Mouse (Mus musculus) megakaryocyte, embryonic 14.5 days (primary cell): Measurements from ENCODE around the gene Limk2.

Source experiments
- FLI1 ChIP-seq: IDR thresholded peaks from 2 replicates; pipeline ENCODE4 v1.6.1; 2012; ENCODE audit warnings: low read length, inconsistent platforms, mixed read lengths
- GATA1 ChIP-seq: IDR thresholded peaks from 3 replicates; pipeline ENCODE4 v1.6.1; 2012; ENCODE audit warnings: mixed read lengths, low read length, inconsistent platforms, borderline replicate concordance

DNA sequence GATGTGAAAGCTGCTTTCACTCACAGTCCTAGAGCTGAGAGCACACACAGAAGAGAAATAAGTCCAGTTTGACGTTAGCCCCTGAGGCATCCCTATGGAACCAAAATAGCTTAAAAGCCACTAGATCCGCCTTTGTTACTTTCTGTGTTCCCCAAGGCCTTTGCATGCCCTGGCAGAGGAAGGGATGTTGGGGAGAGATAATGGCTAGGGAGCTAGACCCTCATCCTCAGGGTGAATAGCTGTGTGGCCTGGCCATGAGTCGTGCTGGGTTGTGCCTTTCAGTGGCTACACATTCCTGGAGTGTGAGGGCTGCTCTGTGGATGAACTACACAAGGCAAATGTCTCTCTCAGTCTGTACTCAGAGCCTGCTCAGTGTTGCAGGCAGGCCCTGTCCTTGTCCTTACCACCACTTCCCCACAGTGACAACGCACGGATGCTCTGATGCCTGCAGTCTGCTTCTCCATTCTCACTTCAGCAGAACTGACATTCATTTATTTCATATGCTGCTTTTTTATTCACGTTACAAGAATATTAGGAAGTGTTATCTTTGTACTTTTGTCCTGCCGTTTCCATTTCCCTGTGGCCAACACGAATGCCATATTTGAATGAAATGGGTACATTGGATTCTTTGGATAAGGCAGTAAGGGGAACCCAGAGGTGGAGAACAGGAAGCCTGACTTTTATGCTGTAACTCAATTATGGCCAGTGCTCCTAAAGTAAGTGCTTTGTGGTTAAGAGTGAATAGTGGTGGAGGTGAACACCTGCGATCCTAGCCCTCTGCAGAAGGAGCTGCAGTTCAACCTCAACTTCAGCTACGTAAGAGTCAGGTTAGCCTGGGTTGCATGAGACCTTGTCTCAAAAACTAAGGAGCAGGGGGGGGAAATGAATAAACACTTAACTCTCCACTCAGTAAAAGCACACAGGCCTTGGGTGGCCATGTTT is 110.8 kb downstream of the Limk2 start:
- peak; percentile 84; the same call in 2 of the 3 replicates for TF ChIP-seq GATA1
- no peak; the same call in 1 of the 2 replicates for TF ChIP-seq FLI1
